Mouse (Mus musculus): ENCODE results near the gene Slc9a9.

- TF ChIP-seq CTCF (IDR thresholded peaks at IDR 0.05; ENCODE audit: borderline replicate concordance, extremely low read depth, insufficient read depth, insufficient read length) (no peak), POLR2A (IDR thresholded peaks at IDR 0.05; ENCODE audit: borderline replicate concordance, extremely low read depth, insufficient read depth, insufficient read length, poor library complexity, severe bottlenecking) (no peak)
Measured at GRCm38 (mm10) chr9:95256680-95257316, 587.1 kb downstream of the Slc9a9 start.
